ENCODE assay signal across 7 mouse cellular contexts in the genomic region with DNA sequence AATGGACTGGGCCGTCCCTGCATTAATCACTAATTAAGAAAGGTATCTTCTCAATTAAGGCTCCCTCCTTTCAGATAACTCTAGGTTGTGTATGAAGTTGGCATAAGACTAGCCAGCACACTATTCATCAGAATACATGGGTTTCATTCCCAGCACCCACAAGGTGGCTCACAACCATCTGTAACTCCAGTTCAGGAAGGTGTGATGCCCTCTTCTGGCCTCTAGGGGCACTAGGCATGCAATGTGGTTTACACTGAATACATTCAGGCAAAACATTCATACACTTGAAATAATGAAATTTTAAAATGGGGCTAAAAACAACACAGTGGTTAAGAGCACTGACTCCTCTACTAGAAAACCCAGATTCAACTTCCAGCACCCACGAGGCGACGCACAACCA. TPM values are rescaled to one million over a fixed set of nuclear protein-coding genes. Genes with fewer than 3 reads are reported as not detected.
DNase-seq lines count a peak whose midpoint lies in the region; ATAC-seq lines count a peak whose summit lies in the region.

No protein-coding gene starts in this region.

- intact Hi-C loops in left cerebral cortex, postnatal 36 days (cut with DNase I) = no loop called here

- DNase-seq in left cerebral cortex, adult 18-20 months (ENCODE audit: low spot score in 2 of 2) = peak; percentile 21 to 32
- no peak for DNase-seq in left cerebral cortex, postnatal 36 days (ENCODE audit: low spot score in 2 of 2)
- DNase-seq in T-cell, adult 2 months (ENCODE audit: low spot score) = peak; percentile 60
- peak; percentile 76 for DNase-seq in induced T-regulatory cell, adult 2 months (ENCODE audit: low read depth)
- DNase-seq in frontal cortex, postnatal 10 days (ENCODE audit: low spot score in 2 of 2) = no peak
- no peak for DNase-seq in adrenal gland, adult 8-10 months

- peak; percentile 38 for ATAC-seq in megakaryocyte-erythroid progenitor cell, adult 5-6 weeks (replicated peaks; ENCODE audit: low FRiP score, low TSS enrichment, poor library complexity, severe bottlenecking)

RNA-seq across cellular contexts. Expression of gene Rpl26, which starts 4.3 kb away (rescaled TPM):
- 100 to 1,000 TPM; 894 to 903 TPM for total RNA-seq in left cerebral cortex, adult 18-20 months (2021)
- 100 to 1,000 TPM; 695 to 749 TPM for total RNA-seq in left cerebral cortex, postnatal 36 days (2021)
- 5,476 and 5,943 TPM in 2 replicates for total RNA-seq in megakaryocyte-erythroid progenitor cell, adult 5-6 weeks (2014; fragmentation: Nextera tagmentation)
- total RNA-seq in megakaryocyte-erythroid progenitor cell, adult 5-6 weeks (2017) = 6,111 and 7,527 TPM in 2 replicates
- 1,000 to 10,000 TPM; 1,214 to 1,402 (median 1,307) TPM for total RNA-seq in adrenal gland, adult 8-10 months (2022)

RNA-seq across cellular contexts. Expression of gene Rnf222, which starts 8.8 kb away (rescaled TPM):
- not detected for total RNA-seq in left cerebral cortex, adult 18-20 months (2021)
- total RNA-seq in left cerebral cortex, postnatal 36 days (2021) = not detected
- not detected in 2 replicates for total RNA-seq in megakaryocyte-erythroid progenitor cell, adult 5-6 weeks (2014; fragmentation: Nextera tagmentation)
- not detected in 2 replicates for total RNA-seq in megakaryocyte-erythroid progenitor cell, adult 5-6 weeks (2017)
- total RNA-seq in adrenal gland, adult 8-10 months (2022) = under 1 TPM in 3 of 4 experiments, not detected in 1; 0.08 to 0.21 (median 0.09) TPM

RNA-seq across cellular contexts. Expression of gene Ndel1, which starts 25.5 kb away (rescaled TPM):
- total RNA-seq in left cerebral cortex, adult 18-20 months (2021) = 100 to 1,000 TPM; 110 to 127 TPM
- 100 to 1,000 TPM; 104 to 106 TPM for total RNA-seq in left cerebral cortex, postnatal 36 days (2021)
- total RNA-seq in megakaryocyte-erythroid progenitor cell, adult 5-6 weeks (2014; fragmentation: Nextera tagmentation) = 22.5 and 35.7 TPM in 2 replicates
- total RNA-seq in megakaryocyte-erythroid progenitor cell, adult 5-6 weeks (2017) = 45.6 and 99.1 TPM in 2 replicates
- total RNA-seq in adrenal gland, adult 8-10 months (2022) = 10 to 100 TPM; 59.5 to 79.4 (median 68.0) TPM

RNA-seq across cellular contexts. Expression of gene Odf4, which starts 29.8 kb away (rescaled TPM):
- total RNA-seq in left cerebral cortex, adult 18-20 months (2021) = not detected
- total RNA-seq in left cerebral cortex, postnatal 36 days (2021) = under 1 TPM; 0.47 to 0.70 TPM
- not detected in 2 replicates for total RNA-seq in megakaryocyte-erythroid progenitor cell, adult 5-6 weeks (2014; fragmentation: Nextera tagmentation)
- not detected in 2 replicates for total RNA-seq in megakaryocyte-erythroid progenitor cell, adult 5-6 weeks (2017)
- total RNA-seq in adrenal gland, adult 8-10 months (2022) = 1 to 10 TPM in 1 of 4 experiments, under 1 TPM in 2, not detected in 1; 0.35 to 1.7 (median 0.78) TPM

Comparison
In these comparisons a context has a peak if more than half of its experiments do, and no peak if none do; other contexts are left out.
1. DNase-seq: peak in left cerebral cortex, adult 18-20 months (2 of 2), T-cell, adult 2 months (single experiment) and induced T-regulatory cell, adult 2 months (single experiment); none in left cerebral cortex, postnatal 36 days (0 of 2), frontal cortex, postnatal 10 days (0 of 2) and adrenal gland, adult 8-10 months (single experiment).